Mouse (Mus musculus) neural tube, postnatal 0 days (tissue): ENCODE data around the gene Dnaaf1. TPM values are rescaled to one million over a fixed set of nuclear protein-coding genes. Genes with fewer than 3 reads are reported as not detected.

Experiments used
- polyA plus RNA-seq: library from polyadenylated mRNA; unstranded; fragments of >200 nt; fragmentation: Nextera tagmentation; extraction: Ambion mirVana; gene quantifications from 2 replicates; pipeline ENCODE4 v1.2.1, GENCODE M21; 2015

Gene Dnaaf1
- 0.41 and 0.52 TPM in 2 replicates for polyA plus RNA-seq

GRCm38 (mm10) chr8:119574437-119575365 is at the start of gene Dnaaf1, which contains the start of gene Hsdl1:
Gene Dnaaf1, plus strand, starts transcription at chr8:119575235.
Gene Hsdl1, minus strand, starts transcription at chr8:119575183.

GRCm38 (mm10) chr8:119558603-119559401 is 16.2 kb upstream of the Dnaaf1 start, which contains the start of gene Mbtps1:
Gene Mbtps1, minus strand, starts transcription at chr8:119558735.

DNA sequence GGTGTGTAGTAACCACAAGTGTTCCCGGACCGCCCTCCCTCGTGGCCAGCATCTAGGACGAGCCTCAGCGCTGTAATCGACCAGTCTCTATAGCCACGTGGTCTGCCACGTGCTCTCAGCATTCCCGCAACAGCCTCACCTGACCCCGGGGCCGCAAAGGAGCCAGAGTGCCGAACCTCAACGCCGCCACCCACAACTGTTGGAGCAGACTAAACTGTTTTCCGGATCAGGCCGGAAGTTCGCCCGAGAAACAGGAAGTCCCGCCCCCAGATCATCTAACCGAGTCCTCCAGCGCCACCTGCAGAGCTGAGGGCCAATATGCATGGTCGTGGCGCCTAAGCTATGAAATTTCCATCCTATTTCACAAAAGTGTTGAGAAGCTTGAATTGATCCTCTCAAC is 30.0 kb downstream of the Dnaaf1 start, which contains the start of gene Taf1c:
Taf1c (minus strand) TSS at position 227 of the 400 bp plus-strand sequence.

DNA sequence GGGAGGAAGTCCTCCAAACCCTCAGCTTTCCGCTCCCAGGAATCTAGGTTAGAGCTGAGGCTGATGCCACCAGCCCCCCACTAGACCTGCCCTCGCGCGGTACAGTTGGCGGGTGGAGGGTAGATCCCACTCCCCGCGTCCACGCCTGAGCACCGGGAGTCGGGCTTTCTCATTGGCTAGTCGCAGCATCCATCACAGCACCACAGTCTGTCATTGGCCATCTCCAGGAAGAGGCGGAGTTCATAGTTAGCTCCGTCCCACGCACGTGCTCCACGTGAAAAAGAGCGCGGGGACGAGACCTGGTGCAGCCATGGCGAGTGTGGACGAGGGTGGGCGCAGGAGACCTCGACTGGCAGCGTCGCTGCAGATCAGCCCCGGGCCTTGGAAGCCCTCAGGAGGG is 37.4 kb downstream of the Dnaaf1 start, which contains the start of gene Adad2:
Adad2 (plus strand) TSS at position 277 of the 400 bp plus-strand sequence.

GRCm38 (mm10) chr8:119635378-119635777 is 60.3 kb downstream of the Dnaaf1 start, which contains the start of gene Kcng4:
Gene Kcng4, minus strand, starts transcription at chr8:119635680.

Other genes with a start within 250 kb of the Dnaaf1 start
- 954 and 955 TPM in 2 replicates for gene Hsbp1, start 230.7 kb upstream of the Dnaaf1 start, polyA plus RNA-seq
- gene Mlycd, start 180.4 kb upstream of the Dnaaf1 start, polyA plus RNA-seq: 21.8 and 22.4 TPM in 2 replicates
- gene Osgin1, start 141.1 kb upstream of the Dnaaf1 start, polyA plus RNA-seq: 0.46 and 0.60 TPM in 2 replicates
- gene Necab2, start 128.5 kb upstream of the Dnaaf1 start, polyA plus RNA-seq: 58.0 and 62.3 TPM in 2 replicates
- gene Slc38a8, start 73.5 kb upstream of the Dnaaf1 start, polyA plus RNA-seq: not detected in 2 replicates
- 38.1 and 43.1 TPM in 2 replicates for gene Mbtps1, start 16.5 kb upstream of the Dnaaf1 start, polyA plus RNA-seq
- 89.8 and 103 TPM in 2 replicates for gene Hsdl1, start 52 bp upstream of the Dnaaf1 start, polyA plus RNA-seq
- gene Taf1c, start 30.0 kb downstream of the Dnaaf1 start, polyA plus RNA-seq: 8.4 and 10.5 TPM in 2 replicates
- gene Adad2, start 37.5 kb downstream of the Dnaaf1 start, polyA plus RNA-seq: 0.08 TPM in 1 of 2 replicates, not detected in the other
- gene Kcng4, start 60.4 kb downstream of the Dnaaf1 start, polyA plus RNA-seq: 0.19 and 0.27 TPM in 2 replicates
- gene Wfdc1, start 91.1 kb downstream of the Dnaaf1 start, polyA plus RNA-seq: 19.4 and 20.1 TPM in 2 replicates
- gene Atp2c2, start 124.8 kb downstream of the Dnaaf1 start, polyA plus RNA-seq: 0.50 and 0.62 TPM in 2 replicates
- gene Tldc1, start 203.2 kb downstream of the Dnaaf1 start, polyA plus RNA-seq: 8.0 and 9.7 TPM in 2 replicates